14 mouse cellular contexts compared by ENCODE assay signal in the genomic region with DNA sequence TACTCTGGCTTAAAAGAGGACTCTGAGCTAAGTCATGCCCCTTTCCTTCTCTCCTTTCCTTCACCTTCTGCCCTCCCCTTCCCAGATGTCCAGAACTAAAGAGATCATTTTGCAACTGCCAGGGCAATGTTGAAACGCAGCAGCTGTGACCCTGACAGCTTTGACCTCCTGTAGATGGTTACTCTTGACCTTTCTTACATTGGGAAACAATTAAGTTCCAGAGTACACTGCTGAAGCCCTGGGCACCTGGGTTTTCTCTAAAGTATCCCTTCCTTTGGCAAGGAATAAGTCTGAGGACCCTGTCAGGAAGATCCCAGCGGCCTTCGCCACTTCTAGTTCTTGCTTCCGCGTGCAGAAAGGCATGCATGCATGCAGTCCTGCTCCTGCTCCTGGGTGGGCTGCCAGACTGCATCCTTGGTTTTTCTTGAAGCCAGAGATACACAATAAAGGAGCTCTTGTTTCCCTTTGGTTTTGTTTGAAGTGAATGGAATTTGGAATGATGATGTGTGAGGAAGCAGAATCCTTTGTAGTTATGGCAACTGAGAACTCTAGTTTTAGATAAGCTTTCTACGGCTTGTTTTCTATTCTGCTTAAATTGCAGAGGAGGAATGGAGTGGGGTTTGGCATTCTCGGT.
DNase-seq lines count a peak whose midpoint lies in the region; ATAC-seq and TF ChIP-seq lines count a peak whose summit lies in the region.
"Had no signal": no experiment of that assay in that cellular context is flagged by ENCODE, and none has a peak within 500 bp of the region (broad histone marks: within the 10 kb centered on the region; RNA-seq: fewer than 3 reads in every experiment).

No protein-coding gene starts in this region.

- no peak overlapping the region for H3K4me3 ChIP-seq in lung, embryonic 16.5 days (ENCODE audit: low read length)
- H3K4me3 ChIP-seq in gastrocnemius, adult 2 months, result no peak overlapping the region
- H3K4me3 ChIP-seq: forebrain, embryonic 13.5 days; hindbrain, embryonic 13.5 days; layer of hippocampus, adult 2 months had no signal

- peak; percentile 2 to 8 for DNase-seq in kidney, postnatal 4 days
- DNase-seq in kidney, adult 9 months, result no peak
- DNase-seq in ZHBTc4 (ENCODE audit: low read depth, low spot score), result peak; percentile 9
- DNase-seq in embryo, embryonic 10.5 days (ENCODE audit: low spot score), result peak; percentile 81
- no peak for DNase-seq in urinary bladder, adult 18-20 months (ENCODE audit: low spot score in 2 of 2)
- no peak for DNase-seq in gastrocnemius, adult 2 months
- DNase-seq: cerebellum, postnatal 14 days; heart, adult 18-20 months; thymus, adult 2 months had no signal

- H3K9ac ChIP-seq in lung, embryonic 16.5 days (ENCODE audit: low read length), result no peak overlapping the region
- H3K9ac ChIP-seq: forebrain, embryonic 13.5 days; hindbrain, embryonic 13.5 days had no signal

- no peaks in the 10 kb centered on the region for H3K36me3 ChIP-seq in lung, embryonic 16.5 days (ENCODE audit: control insufficient read depth, insufficient read depth, low read length)
- H3K36me3 ChIP-seq: hindbrain, embryonic 13.5 days had no signal

- ATAC-seq in lung, embryonic 16.5 days (ENCODE audit: low read depth), result peak; percentile 71
- ATAC-seq: forebrain, embryonic 13.5 days had no signal

- H3K27me3 ChIP-seq in lung, embryonic 16.5 days (ENCODE audit: control insufficient read depth, insufficient read depth, low read depth, low read length), result no peaks in the 10 kb centered on the region
- H3K27me3 ChIP-seq: forebrain, embryonic 13.5 days; hindbrain, embryonic 13.5 days had no signal

- no peaks in the 10 kb centered on the region for H3K9me3 ChIP-seq in lung, embryonic 16.5 days (ENCODE audit: control insufficient read depth, low read length)
- H3K9me3 ChIP-seq: forebrain, embryonic 13.5 days; hindbrain, embryonic 13.5 days had no signal

- peaks cover 2% of the 10 kb centered on the region; the same call in 1 of the 2 replicates for H3K4me1 ChIP-seq in lung, embryonic 16.5 days (replicated peaks; ENCODE audit: control insufficient read depth, insufficient read depth, low read length)
- H3K4me1 ChIP-seq: forebrain, embryonic 13.5 days; hindbrain, embryonic 13.5 days had no signal

- no peak overlapping the region for H3K4me2 ChIP-seq in lung, embryonic 16.5 days (ENCODE audit: low read depth, low read length)
- H3K4me2 ChIP-seq: forebrain, embryonic 13.5 days; hindbrain, embryonic 13.5 days; liver, embryonic 11.5 days had no signal

- intact Hi-C loops in gastrocnemius, adult 2 months (cut with DNase I), result no loop called here

- WGBS in lung, embryonic 16.5 days, result 22% methylated on average over 7 of the region's 7 CpGs

- no peak for TF ChIP-seq CTCF in gastrocnemius, adult 2 months (IDR thresholded peaks at IDR 0.05)

- H3K27ac ChIP-seq in lung, embryonic 16.5 days (ENCODE audit: low read length), result no peak overlapping the region; the same call in 1 of the 2 replicates
- H3K27ac ChIP-seq in gastrocnemius, adult 2 months, result no peak overlapping the region
- H3K27ac ChIP-seq: forebrain, embryonic 13.5 days; hindbrain, embryonic 13.5 days; layer of hippocampus, adult 2 months had no signal

Comparison
In these comparisons a context has a peak if more than half of its experiments do, and no peak if none do; other contexts are left out.
1. DNase-seq: peak in kidney, postnatal 4 days (2 of 2), ZHBTc4 (single experiment) and embryo, embryonic 10.5 days (single experiment); none in kidney, adult 9 months (single experiment), urinary bladder, adult 18-20 months (0 of 2) and gastrocnemius, adult 2 months (single experiment).